Mouse (Mus musculus) liver, adult (tissue): ENCODE data around the gene Tcf7l1.

Experiments used
- GATA4 ChIP-seq: IDR thresholded peaks from 2 replicates; pipeline ENCODE4 v1.6.1; 2014; ENCODE audit warnings: mild to moderate bottlenecking, low read length; ENCODE audit not compliant: insufficient replicate concordance

Tcf7l1 gene

DNA sequence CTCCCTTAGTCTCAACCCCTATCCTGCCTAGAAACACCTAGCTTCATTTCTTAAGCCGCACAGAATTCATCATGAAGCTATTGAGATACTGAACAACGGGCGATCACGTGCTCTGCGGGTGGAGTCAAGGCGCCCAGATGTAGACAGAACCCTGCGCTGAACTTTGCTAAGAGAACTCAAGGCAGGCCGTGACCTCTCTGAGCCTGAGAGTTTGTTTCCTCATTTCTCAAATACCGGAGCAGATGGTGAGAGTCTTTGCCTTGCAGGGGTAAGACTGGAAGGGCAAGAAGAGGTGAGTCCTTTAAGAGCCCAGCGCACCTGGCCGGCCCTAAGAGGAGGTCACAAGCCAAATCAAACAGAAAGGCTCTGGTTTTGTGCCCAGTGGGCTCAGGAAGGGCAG lies 52.2 kb downstream of the Tcf7l1 start:
- no peak for TF ChIP-seq GATA4

DNA sequence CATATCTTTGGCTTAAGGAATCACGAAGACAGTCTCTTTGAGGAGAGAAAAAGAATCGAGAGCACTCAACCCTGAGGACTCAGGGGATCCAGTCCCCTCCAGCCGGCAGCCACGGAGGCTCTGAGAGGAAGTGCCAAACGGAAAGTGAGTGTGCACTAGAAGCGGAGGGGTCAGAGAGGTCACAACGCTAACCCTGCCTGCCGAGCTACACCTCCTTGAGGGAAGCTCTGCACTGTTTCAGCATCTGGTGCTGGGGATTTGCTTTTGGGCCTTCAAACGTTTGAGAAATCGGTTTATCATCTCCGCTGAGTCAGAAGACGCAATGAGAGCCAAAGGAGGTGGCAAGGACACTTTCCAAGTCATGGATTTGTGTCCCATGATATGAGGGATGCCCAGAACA lies 53.8 kb downstream of the Tcf7l1 start:
- TF ChIP-seq GATA4, result no peak

DNA sequence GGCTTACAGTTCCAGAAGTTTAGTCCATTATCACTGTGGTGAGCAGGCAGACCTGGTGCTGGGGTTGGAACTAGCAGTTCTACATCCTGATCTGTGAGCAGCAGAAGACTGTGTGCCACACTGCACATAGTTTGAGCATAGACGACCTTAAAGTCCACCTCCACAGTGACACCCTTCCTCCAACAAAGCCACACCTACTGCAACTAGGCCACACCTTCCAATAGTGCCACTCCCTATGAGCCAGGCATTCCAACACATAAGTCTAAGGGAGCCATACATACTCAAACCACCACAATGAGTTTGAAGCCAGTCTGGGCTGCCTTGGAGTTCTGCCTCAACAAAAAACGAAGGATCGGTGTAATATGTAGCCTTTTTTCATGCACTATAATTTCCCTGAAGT lies 55.7 kb downstream of the Tcf7l1 start:
- no peak for TF ChIP-seq GATA4

DNA sequence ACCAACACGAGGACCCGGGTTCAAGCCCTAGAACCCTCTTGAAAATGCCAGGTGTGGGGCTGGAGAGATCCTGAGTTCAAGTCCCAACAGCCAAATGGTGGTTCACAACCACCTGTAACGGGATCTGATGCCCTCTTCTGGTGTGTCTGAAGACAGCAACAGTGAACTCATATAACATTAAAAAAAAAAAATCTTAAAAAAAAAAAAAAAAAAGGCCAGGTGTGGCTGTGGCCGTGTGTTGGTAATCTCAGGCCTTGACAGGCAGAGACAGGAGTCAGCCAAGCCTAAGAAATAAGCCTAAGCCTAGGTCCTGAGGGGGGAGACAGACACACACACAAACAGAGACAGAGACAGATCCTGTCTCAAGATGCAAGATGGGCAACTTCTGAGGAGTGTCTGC lies 56.9 kb downstream of the Tcf7l1 start:
- no peak for TF ChIP-seq GATA4

DNA sequence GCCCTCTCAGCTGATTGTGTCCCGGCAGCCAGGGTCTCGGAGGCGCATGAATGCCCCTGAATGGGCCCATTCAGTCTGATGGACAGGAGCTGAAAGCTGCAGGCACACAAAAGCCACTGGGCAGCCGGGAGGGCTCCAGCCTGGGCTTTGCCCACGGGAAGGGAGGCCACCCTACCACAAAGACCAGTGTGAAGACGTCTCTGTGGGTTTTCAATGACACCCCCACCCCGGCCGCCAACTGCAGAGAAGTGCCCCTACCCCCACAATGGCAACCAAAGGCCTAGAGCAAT lies 58.5 kb downstream of the Tcf7l1 start:
- TF ChIP-seq GATA4, result no peak

DNA sequence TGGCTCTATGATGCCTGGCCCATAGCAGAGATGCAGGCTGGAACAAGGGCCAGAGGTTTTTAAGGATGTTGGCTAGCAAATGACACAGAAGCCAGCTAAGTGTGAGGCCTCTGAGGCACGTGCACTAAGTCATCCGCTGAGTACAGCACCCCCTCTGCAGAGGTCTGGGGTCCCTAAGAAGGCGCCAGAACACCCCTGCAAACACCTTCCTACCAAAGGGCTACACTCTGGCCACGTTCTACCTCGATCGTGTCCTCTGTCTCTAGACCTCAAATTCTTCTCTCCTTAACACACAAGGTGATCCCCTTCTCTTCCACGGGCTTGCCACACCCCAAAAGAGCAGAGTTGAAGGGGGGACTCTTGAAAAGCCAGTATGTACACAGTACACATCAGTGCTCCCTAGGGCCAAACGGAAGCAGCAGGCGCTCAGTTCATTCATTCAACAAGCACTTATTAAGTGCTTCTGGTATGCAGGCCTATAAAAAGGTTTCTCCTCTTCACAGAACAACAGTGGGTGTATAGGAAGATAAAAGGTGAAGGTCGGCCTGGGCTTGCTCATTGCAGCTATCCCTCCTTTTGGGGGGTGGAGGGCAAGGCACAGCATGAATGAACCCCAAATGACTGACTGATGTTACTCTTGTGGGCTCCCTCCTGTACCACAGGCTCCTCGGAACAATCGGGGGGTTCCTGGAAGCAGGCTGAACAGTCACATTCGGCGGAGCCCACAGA lies 59.1 kb downstream of the Tcf7l1 start:
- no peak for TF ChIP-seq GATA4

DNA sequence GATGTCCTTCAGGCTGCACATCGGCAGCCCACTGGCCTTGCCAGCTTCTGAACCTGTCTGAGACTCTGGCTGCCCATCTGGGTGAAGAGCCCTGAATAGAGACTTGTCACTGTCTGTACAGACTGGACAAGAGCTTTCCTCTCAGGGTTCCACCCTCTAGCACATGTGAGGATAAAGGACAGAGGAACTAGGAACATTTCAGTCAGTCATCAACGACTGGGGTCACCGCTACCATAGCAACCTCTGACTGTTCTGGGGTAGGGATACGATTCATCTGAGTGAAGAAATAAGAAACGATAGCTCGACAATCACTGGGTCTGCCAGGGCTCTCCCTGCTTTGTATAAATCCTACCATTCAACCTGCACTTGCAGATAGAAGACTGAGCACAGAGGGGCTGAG lies 61.2 kb downstream of the Tcf7l1 start:
- no peak for TF ChIP-seq GATA4

DNA sequence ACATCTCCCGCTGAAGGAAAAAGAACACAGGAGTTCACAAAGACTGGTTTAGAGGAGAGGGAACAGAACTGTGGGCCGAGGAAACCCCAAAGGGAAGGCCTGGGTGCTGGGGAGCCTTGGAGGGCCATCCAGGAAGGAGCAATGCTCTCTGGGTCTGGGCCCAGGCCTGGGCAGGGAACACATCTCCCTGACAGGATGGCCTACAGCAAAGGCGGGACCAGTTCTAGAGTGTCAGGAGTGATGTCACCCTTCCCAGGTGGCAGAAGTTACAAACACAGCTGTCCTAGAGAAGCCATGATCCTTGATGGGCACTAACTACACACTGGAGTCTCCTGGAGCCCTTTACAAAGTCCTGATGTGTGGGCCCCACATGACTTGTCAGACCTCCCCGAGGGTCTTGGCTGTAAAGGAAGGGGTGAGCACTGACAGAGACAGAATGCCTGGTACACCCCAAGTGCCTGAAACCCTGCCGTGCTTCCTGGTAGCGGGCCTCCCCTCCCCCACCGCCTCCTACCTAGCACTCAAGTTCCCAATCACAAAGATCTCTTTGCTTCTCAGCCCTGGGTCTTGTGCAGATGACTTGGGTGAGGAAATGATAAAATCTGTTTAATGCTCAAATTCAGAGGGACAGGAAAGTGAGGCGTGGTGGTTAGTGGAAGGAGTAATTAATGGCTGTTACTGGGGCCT lies 64.4 kb downstream of the Tcf7l1 start:
- TF ChIP-seq GATA4, result no peak

DNA sequence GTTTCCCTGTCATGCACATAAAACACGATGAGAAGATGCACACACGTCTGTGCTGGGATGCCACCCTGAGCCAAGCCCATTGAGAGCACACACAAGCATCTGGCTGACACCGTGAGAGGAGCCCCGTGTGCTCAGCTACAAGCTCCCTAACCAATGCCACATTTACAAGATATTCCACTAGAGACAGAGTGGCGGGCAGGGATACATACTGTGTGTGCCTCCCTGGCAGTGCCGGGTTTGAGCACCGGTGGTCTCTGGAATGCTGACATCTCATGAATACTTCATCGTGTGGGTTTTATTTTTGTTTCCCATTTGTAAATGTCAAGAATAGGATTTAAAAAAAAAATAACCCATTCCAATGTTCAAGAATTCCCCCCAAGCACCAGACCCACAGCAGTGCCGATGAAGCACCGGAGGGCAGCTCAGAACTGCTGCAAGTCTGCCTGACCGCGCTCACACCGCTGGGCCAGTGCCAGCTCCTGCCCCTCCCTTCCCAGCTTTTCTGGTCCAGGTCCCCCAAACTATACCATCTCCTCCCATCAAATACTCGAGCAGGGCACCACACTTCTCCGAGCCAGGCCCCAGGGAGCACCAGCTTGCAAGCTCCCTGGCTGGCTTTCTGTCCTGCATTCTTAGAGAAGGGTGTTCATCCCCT lies 65.2 kb downstream of the Tcf7l1 start:
- TF ChIP-seq GATA4, result no peak

DNA sequence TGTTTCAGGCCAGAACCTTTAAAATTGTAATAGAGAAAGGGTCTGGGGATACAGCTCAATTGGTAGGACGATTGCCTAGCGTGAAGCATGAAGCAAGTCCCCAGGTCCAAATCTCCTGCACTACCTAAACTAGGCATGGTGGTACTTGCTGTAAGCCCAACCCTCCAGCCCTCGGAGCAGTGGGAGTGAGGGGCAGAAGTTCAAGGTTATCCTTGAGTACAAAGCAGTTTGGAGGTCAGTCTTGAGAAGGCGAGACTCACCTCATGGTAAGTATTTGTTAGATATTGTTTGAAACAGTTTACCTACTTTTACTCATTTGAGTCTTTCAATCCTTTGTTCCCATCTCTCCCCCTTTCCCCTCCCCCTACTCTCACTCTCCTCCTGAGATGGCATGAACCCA lies 65.9 kb downstream of the Tcf7l1 start:
- no peak for TF ChIP-seq GATA4

DNA sequence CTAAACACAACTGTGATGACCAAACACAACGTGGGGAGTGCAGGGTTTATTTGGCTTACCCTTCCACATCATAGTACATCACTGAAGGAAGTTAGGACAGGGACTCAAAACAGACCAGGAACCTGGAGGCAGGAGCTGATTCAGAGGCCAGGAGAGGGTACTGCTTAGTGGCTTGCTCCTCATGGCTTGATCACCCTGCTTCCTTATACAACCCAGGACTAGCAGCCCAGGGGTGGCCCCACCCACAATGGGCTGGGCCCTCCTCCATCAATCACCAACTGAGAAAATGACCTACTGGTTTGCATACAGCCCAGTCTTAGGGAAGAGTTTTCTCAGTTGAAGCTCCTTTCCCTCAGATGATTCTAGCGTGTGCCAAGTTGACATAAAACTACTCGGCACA lies 68.2 kb downstream of the Tcf7l1 start:
- no peak for TF ChIP-seq GATA4

DNA sequence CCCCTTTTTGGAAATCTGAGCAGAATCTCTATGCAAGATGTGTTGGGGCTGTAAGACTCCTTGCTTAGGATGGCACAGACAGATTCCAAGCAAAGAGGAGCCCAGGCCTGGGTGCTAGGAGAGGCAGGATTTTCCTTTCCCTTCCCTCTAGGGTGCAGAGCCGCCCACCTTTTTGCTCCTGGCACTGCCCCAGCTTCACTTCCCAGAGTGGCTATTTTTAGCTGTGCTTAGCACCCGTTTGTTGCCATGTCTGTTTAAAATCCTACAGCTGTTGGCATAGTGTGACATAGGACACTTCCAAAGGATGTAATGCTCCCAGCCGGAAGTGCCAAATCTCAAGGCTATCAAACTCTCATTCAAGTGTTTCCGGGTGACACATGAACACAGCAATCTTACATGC lies 74.3 kb downstream of the Tcf7l1 start:
- peak; percentile 47; the same call in 1 of the 2 replicates for TF ChIP-seq GATA4

DNA sequence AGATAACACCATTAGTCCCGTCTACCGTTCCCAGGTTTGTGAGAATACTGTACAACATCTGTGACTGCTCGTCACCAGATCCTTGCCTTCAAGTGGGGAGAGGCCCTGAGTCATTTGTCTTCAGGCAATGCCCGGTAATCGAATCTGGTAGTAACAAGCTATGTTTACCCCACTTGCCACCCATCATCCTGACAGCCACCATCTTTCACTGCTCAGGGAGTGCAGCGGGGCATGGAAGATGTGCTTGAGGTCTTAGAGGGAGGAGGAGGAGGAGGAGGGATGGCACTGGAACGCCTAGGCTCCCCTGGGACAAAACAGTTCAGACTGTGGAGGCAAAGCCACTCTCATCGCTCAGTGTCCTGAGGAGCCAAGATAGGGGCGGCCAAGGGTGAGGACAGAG lies 74.8 kb downstream of the Tcf7l1 start:
- TF ChIP-seq GATA4, result no peak

DNA sequence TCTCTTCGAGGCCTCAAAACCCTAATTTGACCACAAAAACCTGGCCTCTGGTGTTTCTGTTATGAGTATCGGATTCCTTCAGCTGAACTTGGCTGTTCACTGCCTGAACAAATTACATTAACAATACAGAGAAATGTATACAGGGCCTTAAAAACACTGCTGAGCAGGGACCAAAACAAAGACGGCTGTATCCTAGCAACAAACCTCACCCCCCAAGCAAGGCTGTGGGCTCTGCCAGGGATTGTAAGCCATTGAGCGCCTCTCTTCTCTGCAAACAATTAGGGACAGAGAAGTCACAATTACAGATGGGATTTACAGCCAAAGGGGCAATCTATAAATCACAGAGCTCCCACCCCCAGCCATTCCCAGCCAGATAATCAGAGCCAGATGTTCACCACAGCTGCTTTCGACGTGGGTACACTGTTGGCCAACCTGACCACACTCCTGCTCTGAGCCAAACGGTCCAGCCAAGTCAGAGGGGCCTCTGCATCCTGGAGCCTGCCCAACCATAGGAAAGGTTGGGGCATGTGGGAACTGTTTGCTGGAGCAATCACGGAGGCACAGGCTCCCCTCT lies 77.5 kb downstream of the Tcf7l1 start:
- TF ChIP-seq GATA4, result no peak

DNA sequence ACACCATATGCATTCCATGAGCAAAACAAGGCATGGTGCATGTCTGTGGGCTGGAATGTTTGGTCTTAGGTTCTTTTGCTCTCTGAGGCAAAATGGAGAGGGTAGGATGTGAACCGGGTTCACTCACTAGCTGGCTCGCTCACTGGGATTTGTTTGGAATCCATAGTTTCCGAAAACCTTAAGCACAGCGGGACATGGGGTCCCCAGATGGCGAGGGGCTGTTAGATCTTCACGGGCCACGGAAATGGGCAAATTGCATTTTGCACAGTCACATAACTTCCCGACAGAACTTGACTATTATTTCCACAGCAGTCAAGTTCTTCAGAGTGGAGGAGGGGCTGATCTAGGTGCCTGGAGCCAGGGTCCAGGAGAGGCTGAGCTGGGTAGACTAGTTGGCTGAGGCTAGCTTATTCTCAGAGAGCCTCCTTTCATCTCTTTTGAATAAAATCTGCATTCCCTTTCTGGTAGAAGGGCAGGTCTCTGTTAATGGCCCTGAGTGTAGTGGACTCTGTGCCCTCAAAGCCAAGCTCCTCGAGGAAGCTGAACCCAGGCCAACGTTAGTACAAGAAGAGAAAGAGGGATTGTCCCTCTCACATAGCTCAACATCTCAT lies 78.1 kb downstream of the Tcf7l1 start:
- TF ChIP-seq GATA4, result no peak
